Mouse (Mus musculus) spleen, adult 18-20 months (tissue): ENCODE measurements around the gene Dlg2.

Source experiments
- DNase-seq, 2 experiments: peaks; one replicate each; pipeline ENCODE4 v3.0.0; 2022; ENCODE audit warnings: mixed read lengths in 2 of 2

Gene Dlg2

GRCm38 (mm10) chr7:90540811-90541323, 64.4 kb downstream of the Dlg2 start:
- DNase-seq = no peak

- no peak for DNase-seq
These were observed 76.9 kb downstream of the Dlg2 start for GRCm38 (mm10) chr7:90553399-90553798.

DNA sequence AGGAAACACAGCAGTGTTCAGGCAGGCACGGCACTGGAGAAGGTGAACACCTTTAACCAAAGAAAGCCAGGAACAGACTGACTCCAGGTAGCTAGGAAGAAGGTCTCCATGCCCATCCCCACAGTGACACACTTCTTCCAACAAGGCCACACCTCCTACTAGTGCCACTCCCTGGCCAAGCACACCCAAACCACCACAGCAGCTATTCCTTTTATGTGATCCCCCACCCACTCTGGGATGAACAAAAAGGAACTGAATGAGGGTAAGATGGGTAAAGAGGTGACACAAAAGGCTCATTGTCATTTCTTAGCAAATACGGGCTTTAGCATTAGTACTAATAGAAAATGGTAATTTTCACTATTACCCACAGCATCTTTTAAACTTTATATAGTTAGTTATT, 77.9 kb downstream of the Dlg2 start:
- DNase-seq = no peak

DNA sequence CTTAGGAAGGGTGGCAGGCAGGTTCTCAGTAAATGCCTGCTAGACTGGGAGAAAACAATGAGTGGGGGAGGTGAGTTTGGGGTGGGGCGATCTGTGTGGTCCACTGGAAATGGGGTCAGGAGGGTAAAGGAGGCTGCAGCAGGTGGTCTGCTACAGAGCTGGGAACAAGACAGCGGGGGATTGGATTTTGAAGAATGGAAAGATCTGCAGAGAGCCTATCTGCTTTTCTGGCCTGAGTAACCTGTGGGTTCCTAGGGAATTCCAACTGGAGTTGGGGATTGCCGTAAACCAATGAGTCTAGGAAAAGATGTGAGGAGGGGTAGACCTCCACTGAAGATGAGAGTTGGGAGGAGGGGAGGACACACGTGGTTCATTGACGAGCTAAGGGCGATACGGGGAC, 92.7 kb downstream of the Dlg2 start:
- no peak for DNase-seq

GRCm38 (mm10) chr7:90587795-90588194, 111.3 kb downstream of the Dlg2 start:
- no peak for DNase-seq

DNA sequence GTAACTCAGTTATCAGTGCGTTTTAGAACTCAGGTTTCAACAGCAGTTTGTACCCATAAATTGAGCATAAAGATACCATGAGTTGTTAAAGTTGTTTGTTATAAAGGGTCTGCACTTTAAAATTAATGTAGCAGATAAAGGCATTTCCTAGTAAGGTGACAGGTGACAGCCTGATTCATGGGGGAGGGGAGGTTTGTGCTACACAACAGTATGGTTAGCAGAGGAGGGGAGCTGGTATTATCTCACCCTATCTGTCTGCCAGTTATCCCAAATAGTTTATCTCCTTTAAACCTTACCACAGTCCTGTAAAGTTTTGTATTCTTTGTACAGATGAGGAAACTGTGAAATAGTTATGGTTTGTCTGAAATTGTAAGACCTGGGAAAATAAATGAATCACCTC, 111.8 kb downstream of the Dlg2 start:
- no peak for DNase-seq

DNA sequence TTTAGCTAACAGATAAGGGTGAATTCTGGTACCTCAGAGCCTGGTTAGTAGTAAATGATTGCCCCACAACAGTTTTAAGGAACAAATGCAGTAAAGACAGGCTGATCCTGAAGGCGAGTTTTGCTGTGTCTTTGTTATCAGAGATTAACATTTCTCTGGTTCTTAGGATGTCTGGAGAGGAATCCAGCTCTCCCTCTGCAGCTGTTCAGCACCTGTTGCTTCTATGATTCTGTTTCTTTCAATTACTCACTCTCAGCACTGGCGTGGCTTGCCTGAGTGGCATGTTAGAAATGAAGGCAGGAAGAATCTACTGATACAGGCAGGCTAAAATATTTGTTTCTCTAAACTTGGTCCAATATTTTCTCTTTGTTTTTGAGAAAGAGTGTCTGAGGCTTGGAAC, 133.3 kb downstream of the Dlg2 start:
- no peak for DNase-seq

DNA sequence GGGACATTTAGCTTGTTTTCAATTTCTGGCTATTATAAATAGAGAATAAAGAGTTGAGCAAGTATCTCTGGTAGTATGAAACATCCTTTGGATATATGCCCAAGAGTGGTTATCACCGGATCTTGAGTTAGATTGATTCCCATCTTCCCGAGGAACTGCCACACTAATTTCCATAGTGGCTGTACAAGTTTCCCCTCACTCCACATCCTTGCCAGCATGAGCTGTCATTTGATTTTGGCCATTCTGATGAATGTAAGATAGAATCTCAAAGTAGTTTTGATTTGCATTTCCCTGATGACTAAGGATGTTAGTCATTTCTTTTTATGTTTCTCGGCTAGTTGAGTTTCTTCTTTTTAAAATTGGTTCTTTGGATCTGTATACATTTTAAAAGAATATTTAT, 154.1 kb downstream of the Dlg2 start:
- no peak for DNase-seq

DNA sequence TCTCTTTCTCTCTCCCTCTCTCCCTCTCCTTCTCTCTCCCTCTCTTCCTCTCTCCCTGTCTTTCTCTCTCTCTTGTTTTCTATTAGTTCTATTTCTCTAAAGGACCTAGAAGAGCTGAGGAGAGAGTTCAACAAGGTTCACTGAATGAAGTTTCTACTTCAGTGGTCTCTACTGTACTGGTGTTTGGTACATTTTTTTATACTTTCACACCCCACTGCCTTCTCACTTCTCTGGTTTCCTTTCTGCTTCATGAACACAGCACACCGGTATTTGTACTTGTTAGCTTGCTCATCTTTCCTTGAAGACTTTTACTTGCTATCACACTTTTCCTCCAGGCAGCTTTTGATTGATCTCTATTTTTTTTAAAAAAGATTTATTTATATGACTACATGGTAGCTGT, 173.0 kb downstream of the Dlg2 start:
- no peak for DNase-seq

GRCm38 (mm10) chr7:90651128-90651527, 174.7 kb downstream of the Dlg2 start:
- no peak for DNase-seq

GRCm38 (mm10) chr7:90651611-90652010, 175.1 kb downstream of the Dlg2 start:
- no peak for DNase-seq

DNA sequence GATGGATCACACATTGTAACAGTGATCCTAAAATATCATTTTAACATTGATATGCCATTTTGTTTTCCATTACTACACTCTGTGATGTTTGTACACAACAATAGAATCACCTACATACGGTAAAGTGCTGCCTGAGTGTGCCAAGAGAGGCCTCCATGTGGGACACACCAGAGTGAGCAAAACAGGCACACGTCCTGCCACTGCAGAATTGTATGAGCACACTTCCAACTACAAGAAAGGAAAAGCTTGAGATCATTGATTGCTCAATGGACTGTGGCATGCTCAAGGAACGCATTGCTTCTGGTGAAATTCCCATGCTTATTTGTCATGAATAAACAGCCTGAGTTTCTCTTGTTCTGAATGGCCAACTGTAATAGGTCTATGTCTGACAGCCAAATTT, 182.1 kb downstream of the Dlg2 start:
- DNase-seq = no peak

GRCm38 (mm10) chr7:90694050-90694449, 217.6 kb downstream of the Dlg2 start:
- no peak for DNase-seq

DNA sequence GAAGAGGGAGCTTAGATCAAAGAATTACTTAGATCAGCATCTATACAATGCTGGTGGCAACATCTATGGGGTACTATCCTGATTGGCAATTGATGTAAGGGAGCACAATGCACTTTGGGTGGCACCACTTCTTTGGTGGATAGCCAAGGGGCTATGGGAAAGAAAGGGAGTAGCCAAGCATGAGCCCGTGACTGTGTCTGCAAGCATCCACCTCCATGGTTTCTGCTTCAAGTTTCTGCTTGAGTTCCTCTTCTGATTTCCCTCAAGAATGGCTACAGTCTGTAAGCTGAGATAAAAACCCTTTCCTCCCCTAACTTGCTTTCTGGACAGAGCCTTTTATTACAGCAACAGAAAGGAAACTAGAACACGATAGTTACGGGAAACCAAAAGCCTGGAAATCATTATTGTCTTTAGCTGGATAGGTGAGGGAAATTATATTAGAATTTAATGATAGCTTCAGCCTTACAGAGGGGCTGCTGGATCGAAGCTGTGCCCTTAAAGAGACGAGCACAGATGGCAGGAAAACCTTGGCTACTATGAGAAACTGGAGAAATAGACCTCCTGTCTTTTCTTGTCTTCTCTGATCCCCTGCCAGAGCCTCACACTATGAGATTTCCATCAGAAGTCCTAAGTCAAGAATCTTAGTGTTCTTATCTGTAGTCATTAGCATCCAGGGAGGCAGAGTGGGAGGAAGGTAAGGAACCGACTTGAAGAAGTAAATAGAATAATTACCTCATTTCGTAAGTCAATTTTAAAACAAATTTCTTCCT, 219.9 kb downstream of the Dlg2 start:
- no peak for DNase-seq

- no peak for DNase-seq
These were observed 226.8 kb downstream of the Dlg2 start for GRCm38 (mm10) chr7:90703163-90703852.

GRCm38 (mm10) chr7:90703951-90704350, 227.5 kb downstream of the Dlg2 start:
- DNase-seq = no peak

- DNase-seq = no peak
These were observed 257.6 kb downstream of the Dlg2 start for GRCm38 (mm10) chr7:90734086-90734485.

DNA sequence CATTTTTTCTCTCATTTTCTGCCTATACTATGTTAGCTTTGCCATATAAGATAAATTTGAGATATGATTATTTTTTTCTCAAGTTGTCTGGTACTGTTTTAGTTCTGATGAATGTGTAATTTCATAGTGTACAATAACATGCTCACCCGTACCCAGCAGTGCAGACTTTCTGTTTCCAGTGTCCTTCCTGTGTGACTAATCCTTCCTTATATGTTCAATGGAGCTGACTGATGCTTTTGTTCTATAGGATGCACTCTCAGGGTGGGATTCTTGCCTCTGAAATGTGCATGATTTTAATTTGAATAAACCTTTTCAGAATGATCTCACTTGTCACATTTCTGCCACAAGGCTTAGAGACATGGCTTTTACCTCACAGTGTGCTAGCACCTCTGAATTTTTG, 259.9 kb downstream of the Dlg2 start:
- no peak for DNase-seq

DNA sequence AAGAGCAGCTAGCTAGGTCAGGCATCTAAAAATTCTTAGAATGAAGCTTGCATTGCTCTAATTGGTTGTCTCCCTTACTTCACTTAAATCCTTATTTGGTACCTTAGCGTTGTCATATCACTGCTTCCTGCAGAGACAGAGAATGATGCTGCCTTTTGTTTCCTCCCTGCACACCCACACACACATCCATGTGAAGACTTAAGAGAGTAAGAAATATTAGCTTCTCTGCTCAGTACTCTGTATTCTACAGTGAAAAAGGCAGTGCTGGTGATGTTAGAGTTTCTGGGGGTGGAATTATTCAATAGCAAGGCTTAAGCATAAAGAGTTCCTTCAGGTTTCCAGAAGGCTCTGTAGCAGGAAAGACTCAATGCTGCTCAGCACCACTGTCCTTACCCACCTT, 272.2 kb downstream of the Dlg2 start:
- DNase-seq = no peak

DNA sequence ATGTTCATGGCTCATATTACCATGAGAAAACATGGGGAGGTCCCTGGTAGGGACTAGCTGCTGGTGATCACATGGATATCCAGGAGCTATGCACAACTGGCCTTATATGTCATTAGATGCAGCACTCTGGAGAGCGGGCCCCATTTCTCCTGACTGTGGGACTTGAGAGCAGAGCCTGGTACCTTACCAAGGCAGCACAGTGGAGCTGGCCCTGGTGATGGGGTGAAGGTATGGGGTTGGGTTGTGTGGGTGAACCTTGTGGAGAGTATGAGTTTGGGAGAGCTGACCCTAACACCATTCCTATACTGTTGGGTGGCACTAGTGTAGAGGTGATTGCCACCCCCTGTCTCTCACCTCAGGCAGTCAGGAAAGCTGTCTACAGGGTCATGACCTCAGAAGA, 311.5 kb downstream of the Dlg2 start:
- DNase-seq = no peak

DNA sequence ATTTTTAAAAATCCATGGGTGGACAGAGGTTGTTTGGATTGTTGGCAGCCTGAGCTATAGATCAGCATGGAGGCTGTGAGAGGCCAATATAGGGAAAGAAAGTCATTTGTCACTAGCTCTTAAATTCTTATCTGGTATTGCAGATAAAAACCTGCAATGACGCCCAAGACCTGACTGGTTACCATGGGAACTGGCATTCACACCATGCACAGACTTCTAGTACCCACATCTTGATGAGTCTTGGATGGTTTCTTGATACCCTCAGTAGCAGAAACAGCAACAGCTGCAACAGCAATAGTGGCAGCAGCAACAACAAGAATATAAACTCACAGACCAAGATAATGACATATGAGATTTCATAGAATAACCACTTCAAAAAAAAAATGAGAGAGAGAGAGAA, 315.1 kb downstream of the Dlg2 start:
- no peak for DNase-seq

DNA sequence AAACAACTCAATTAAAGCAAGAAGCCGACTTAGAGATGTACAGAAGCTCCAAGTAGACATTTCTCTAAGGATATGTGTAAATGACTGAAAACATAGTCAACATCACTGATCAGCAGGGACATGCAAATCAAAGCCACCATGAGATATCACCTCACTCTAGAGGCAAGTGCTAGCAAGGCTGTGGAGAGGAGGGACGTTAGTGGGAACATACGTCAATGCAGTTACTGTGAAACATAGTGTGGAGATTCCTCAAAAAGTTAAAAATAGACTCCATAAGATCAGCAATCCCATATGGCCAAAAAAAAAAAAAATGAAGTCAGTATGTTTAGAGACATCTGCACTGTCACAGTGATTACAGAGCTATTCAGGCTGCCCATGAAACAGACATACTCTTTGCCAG, 349.2 kb downstream of the Dlg2 start:
- DNase-seq = no peak

DNA sequence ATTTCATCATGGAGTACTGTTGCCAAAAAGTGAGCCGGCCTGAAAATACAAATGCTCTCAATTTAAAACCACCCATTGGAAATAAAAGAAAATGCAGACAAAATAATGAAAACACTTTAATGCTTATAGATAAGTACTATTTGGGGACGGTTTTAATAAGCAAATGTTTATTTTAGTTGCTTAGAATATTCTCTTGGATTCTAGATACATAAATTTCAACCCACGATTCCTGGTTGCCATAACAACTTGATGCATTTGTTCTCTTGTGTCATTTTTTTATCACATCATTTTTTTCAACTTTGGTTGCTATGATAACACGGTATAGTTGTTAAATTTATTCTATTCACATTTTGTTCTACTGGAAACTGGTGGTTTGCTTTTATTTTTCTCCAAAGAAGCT, 364.8 kb downstream of the Dlg2 start:
- no peak for DNase-seq
